Mouse (Mus musculus) left cerebral cortex, adult 8-10 months (tissue): ENCODE results near the gene D430042O09Rik. TPM values are rescaled to one million over a fixed set of nuclear protein-coding genes. Genes with fewer than 3 reads are reported as not detected.

Experiments
- DNase-seq, 2 experiments: peaks; one replicate each; pipeline ENCODE4 v3.0.0; 2022; ENCODE audit warnings: low spot score in 2 of 2
- total RNA-seq, 4 experiments: library from RNA; stranded (reverse); gene quantifications; 2 replicates each; pipeline ENCODE4 v1.2.4; 2022

Gene D430042O09Rik
- total RNA-seq, 4 experiments from 2014 or later = 26.8 to 30.5 (median 28.4) TPM

DNA sequence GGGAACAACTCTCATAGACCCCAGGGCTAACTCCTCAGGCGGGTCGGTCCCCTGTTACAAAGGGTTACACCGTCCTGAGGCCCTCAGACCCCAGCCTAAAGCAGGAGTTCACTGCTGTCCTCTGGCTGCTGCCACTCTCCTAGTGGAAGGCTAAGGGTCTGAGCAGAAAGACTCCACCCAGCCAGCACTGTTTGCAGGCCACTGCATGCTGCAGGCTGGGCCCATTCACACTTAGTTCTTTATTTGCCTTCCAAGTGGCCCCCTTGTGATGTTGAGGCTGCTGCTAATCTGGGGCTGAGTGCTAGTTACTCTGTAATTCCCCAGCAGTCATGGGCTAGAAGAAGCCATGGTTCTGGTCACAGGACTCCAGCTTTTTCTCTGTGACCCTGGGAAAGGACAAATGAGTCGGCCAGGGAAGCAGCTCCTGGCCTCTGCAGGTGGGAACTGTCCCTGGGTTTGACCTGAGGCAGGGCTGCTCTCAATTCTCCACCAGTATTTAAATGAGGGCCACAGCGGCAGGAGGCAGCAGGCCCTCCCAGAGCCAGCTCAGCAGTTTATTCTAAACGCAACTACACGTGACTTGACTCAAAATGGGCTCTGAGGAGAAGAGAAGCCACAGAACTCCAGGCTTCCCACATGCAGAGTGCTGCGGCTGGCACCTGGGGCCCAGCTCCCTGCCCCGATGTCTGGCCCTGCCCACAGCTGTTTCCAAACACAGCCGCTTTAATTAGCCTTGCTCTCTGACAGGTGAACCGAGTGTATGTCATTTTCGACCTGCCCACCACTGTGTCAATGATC, 163.9 kb downstream of the D430042O09Rik start:
- no peak for DNase-seq

DNA sequence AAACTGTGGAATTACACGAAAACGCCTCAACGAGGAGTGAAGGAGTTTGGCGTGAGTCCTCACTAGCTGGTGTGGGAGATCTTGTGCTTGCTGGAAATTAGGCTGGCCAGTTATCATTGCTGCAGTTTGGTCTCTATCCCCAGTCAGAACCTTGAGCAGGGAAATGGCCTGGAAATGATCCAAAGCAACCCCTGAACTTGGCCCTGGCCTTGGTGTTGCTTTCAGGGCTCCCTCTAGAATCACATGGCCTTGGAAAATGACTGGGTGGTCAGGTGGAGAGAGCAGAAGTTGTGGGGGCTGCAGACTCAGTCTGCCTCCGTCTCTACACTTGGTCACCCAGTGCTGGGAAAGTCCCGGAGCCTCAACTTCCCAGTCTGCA, 164.5 kb downstream of the D430042O09Rik start:
- no peak for DNase-seq

DNA sequence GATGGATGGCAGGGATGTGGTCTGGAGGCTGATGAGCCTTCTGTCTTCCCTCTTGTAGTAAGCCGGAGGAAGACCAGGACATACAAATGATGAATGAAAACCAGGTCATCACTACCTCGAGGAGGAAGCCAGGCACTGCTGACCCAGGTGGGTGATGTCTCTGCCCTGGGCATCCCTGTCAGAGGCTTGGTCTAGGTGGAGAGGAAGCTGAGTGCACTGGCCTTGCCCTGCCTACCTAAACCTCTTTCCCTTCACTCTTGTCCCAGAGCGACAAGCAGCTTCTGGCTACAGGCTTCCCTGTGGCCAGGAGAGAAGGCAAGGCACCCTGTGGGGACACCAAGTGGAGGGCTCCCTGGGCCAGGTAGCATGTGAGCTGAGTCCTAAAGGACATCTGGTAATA, 165.2 kb downstream of the D430042O09Rik start:
- no peak for DNase-seq

DNA sequence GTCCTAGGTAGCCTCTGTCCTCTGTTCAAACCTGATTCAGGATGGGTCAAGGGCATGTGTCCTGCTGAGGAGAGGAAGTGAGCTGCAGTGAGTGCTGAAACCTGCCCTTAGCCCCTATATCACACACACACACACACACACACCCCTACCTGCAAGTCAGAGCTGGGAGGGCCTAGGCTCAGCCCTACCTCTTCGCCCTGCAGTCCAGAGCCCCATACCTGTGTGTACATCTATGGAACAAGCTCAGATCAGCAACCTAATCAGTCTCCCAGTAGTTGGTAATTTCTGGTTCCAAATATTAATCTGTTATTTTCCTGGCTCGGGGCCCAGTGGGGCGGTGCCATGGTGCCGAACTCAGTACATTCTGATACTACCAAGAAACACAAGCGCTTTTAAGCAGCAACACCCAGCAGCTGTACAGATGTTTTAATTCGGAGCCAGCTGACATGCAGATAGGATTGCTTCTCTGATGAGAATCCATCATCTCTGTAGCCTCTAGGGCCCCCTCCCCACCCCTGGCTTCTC, 166.3 kb downstream of the D430042O09Rik start:
- DNase-seq = no peak

GRCm38 (mm10) chr7:125878040-125878439, 170.4 kb downstream of the D430042O09Rik start:
- DNase-seq = no peak

- DNase-seq = no peak
These were observed 175.5 kb downstream of the D430042O09Rik start for GRCm38 (mm10) chr7:125883232-125883631.

DNA sequence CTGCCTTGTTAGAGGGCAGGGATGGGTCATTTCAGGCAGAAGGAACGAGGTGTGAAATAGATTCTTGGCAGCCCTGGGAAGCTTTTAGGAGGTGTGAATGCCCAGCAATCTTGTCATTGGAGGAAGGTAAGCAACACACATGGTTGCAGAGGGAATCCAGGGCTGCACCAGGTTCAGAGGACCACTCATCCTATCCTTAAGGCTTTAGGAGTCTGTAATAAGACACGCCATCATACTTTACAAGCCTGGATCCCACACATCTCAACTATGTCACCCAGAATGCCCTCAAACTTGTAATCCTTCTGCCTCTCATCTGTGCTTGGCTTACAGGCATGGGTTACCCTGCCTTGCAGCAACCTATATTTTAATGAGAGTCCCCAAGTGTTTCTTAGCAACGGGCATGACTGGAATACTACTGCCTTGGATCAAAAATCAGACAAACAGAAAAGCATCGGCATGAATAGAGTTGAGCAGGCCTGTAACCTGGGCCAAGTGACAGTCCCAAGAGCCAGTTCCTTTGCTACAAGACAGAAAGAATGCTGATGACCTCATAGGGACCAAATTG, 178.5 kb downstream of the D430042O09Rik start:
- no peak for DNase-seq

DNA sequence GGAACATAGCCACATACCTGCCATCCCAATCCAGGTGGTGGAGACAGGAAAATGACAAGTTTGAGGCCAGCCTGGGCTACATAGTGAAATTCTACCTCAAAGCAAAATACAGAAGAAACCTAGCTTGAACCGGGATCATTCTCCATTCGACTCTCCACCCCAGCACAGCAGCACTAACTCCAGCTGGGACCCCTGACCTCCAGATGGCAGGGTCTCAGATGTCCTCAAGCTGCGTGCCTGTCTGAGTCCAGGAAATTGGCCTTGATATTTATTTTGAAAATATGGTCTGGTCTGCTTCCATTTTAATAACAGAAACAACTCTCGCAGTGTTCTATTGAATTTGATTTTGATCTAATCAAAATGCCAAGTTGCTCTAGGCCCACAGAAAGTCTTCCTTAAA, 179.4 kb downstream of the D430042O09Rik start:
- no peak for DNase-seq

DNA sequence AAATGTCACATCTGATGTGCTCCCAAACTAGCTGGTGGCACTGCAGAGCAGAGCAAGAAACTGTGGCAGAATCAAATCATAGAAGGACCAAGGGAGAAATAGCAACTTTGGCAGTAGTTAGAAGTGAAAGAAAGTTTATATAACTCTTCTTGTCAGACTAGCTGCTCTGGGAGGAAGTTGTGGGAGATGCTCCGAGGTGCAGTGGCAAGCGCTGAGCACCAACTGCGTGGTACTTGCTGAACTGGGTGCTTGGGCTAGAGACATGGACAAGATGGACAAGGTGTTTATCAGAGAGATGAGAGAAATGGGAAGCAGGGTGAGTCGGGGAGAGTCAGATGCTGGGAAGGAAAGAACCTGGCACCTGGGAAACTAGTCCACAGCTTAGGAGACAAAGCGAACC, 180.1 kb downstream of the D430042O09Rik start:
- DNase-seq = no peak

- peak in 1 of 2 experiments; percentile 83 for DNase-seq
These were observed 180.7 kb downstream of the D430042O09Rik start for GRCm38 (mm10) chr7:125888373-125888772.

DNA sequence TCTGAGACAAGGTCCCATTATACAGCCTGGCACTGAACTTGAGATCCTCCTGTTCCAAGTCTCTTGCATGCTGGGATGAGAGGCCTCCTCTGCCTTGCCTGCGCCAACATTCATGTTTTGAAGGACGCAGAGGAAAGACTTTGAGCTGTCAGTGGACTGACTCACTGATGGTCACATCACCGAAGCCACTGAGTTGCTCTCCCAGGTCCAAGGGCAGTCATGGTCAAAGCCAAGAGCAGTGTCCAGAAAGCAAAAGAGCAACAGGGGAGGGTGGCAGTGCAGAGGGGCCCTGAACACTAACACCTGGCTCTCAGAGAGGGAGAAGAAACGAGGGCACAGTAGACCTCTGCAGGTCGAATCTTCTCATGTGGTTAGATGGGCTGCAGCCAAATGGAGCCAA, 185.9 kb downstream of the D430042O09Rik start:
- DNase-seq = no peak

- no peak for DNase-seq
These were observed 189.4 kb downstream of the D430042O09Rik start for GRCm38 (mm10) chr7:125897059-125897458.

GRCm38 (mm10) chr7:125899036-125899435, 191.3 kb downstream of the D430042O09Rik start:
- peak; percentile 52 to 95 for DNase-seq

DNA sequence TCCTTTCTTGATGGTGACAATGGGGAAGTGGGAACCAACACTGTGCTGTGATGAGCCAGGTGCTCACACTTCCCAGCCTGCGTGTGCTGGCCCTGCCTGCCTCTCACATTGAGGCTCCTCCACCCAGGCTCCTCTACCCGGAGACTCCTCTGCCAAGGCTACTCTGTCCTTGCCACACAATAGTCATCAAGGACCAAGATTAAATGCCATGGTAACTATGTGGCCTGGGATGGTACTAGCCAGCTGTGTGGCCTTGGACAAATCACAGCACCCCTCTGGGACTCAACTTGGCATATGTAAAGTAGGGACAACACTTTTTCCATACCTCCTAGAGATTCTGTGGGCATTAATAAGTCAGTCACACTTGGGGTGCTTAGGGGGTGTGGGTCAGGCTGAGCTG, 192.2 kb downstream of the D430042O09Rik start:
- DNase-seq = no peak

DNA sequence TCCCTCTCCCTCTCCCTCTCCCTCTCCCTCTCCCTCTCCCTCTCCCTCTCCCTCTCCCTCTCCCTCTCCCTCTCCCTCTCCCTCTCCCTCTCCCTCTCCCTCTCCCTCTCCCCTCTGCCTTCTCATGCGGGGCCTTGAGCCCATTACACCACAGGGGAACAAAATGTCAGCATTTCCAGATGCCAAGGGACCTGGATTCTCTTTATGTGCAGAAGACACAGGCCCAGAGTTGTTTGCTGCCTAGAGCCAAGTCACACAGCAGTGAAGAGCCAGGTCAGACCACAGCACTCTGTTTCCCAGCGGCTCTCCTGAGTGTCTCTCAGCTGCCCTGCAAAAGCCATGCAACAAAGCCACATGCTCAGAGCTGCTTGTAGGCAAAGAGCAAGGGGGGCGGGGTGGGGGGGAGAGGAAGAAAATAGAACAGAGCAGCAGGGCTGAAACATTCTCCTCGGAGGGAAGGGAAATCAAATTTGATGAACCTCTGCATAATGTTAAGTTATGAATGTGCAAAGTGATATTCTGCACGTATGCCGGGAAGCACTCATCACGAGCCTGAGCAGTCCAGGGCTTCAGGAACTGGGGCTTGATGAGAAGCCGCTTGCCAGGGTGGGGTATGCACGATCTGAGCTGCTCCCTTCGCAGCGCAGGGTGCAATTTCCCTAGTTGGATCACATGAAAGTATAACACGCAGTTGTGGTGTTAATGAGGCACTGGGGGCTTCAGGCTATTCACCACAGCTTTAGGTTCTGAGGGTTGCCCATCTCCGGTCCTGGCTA, 192.9 kb downstream of the D430042O09Rik start:
- no peak for DNase-seq

- no peak for DNase-seq
These were observed 213.1 kb downstream of the D430042O09Rik start for GRCm38 (mm10) chr7:125920801-125921200.

DNA sequence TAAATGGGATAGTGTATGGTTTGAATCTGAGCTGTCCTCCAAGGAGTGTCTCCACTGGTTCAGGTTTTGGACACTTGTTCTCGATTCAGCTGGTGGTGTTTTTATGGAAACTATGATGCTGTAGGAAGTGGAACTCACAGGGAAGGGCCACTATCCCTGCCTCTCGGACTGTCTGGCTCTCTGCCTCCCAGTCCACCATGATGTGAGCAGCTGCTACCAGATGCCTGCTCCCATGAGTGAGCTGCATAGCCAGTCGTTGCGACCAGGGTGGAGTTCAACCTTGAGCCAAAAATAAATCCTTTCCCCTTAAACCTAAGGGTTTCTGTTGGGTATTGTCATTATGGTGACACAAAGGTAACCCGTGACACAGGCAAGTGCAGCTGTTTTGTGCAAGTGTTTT, 216.4 kb downstream of the D430042O09Rik start:
- DNase-seq = no peak

Other genes with a start within 250 kb of the D430042O09Rik start
- 10 to 100 TPM; 15.0 to 17.3 (median 16.7) TPM for gene Nsmce1, start 216.3 kb upstream of the D430042O09Rik start, total RNA-seq
- gene Il4ra, start 155.8 kb upstream of the D430042O09Rik start, total RNA-seq = 10 to 100 TPM in 1 of 4 experiments, 1 to 10 TPM in 3; 5.2 to 10.1 (median 8.0) TPM
- 1 to 10 TPM; 1.3 to 2.9 (median 2.1) TPM for gene Il21r, start 104.5 kb upstream of the D430042O09Rik start, total RNA-seq
- 100 to 1,000 TPM in 3 of 4 experiments, 10 to 100 TPM in 1; 94.0 to 105 (median 102) TPM for gene Gtf3c1, start 108 bp upstream of the D430042O09Rik start, total RNA-seq